Mouse (Mus musculus): ENCODE measurements around the gene Pdzd9. TPM values are rescaled to one million over a fixed set of nuclear protein-coding genes. Genes with fewer than 3 reads are reported as not detected.

The Pdzd9 gene
- polyA plus RNA-seq, 1 experiment from 2014 or later = 0.43 TPM

DNA sequence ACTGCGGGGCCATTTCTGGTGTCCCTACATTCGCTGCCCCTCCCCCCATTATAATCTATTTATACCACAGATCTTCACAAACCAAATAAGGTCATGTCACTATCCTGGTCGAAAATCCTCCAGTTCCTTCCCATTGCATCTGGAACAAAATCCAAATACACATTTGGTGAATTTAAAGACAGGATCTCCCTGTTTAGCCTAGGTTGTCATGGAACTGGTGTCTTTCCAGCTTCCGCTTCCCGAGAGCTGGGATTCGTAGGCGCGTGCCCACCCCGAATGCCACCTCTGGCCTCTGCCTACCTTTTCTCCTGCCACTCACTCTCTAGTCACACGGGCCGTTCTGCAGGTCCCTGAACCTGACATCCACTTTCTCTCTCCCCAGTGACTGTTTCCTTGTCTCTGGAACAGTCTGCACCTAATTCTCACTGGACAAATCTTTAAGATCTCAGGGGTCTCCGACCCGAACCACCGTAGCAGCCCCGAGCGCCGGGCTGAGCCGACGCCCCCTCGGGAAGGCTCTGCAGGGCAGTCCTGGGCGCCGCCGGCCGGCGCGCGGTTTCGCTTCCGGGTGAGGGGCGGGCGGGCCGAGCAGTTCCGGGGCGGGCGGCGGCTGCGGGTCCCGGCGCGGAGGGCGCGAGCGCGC is 7.0 kb upstream of the Pdzd9 start, which contains the start of gene Mosmo:
TSS of gene Mosmo (plus strand) at position 618 of the 643 bp plus-strand sequence.
- WGBS (ENCODE audit: insufficient replicate concordance) = under 1% methylated on average over 27 of the region's 44 CpGs
- Histone ChIP-seq H3K9ac (ENCODE audit: low read depth, low read length) (peak within 1 kb of the TSS; percentile 96), H3K27ac (ENCODE audit: low read depth, low read length) (peak within 1 kb of the TSS; percentile 75), H3K4me1 (ENCODE audit: control insufficient read depth, insufficient read depth, low read length) (peaks cover 31% of the 10 kb centered on the region), H3K4me2 (peak within 1 kb of the TSS; percentile 84), H3K27me3 (ENCODE audit: control insufficient read depth, insufficient read depth, low read length) (no peaks in the 10 kb centered on the region), H3K36me3 (ENCODE audit: control insufficient read depth, insufficient read depth, low read length) (no peaks in the 10 kb centered on the region), H3K4me3 (ENCODE audit: low read depth, low read length) (peak within 1 kb of the TSS; percentile 95), H3K9me3 (replicated peaks; ENCODE audit: control insufficient read depth, low read length) (no peaks in the 10 kb centered on the region)
- peak; percentile 91 for ATAC-seq (replicated peaks; ENCODE audit: insufficient number of reproducible peaks, low FRiP score, low TSS enrichment)

GRCm38 (mm10) chr7:120671271-120671670 is 1.1 kb upstream of the Pdzd9 start:
- no peaks in the 10 kb centered on the region for H3K27me3 ChIP-seq (ENCODE audit: control insufficient read depth, insufficient read depth, low read length)
- H3K9ac ChIP-seq (ENCODE audit: low read depth, low read length) = no peak overlapping the region
- ATAC-seq (replicated peaks; ENCODE audit: insufficient number of reproducible peaks, low FRiP score, low TSS enrichment) = no peak
- H3K27ac ChIP-seq (ENCODE audit: low read depth, low read length) = no peak overlapping the region
- peaks cover under 1% of the 10 kb centered on the region; the same call in 1 of the 2 replicates for H3K4me1 ChIP-seq (ENCODE audit: control insufficient read depth, insufficient read depth, low read length)
- WGBS (ENCODE audit: insufficient replicate concordance) = 58% methylated on average over 2 of the region's 2 CpGs
- H3K36me3 ChIP-seq (ENCODE audit: control insufficient read depth, insufficient read depth, low read length) = no peaks in the 10 kb centered on the region
- no peak overlapping the region for H3K4me3 ChIP-seq (ENCODE audit: low read depth, low read length)
- H3K9me3 ChIP-seq (replicated peaks; ENCODE audit: control insufficient read depth, low read length) = no peaks in the 10 kb centered on the region
- no peak overlapping the region for H3K4me2 ChIP-seq

GRCm38 (mm10) chr7:120662079-120662478 is 8.1 kb downstream of the Pdzd9 start:
- Histone ChIP-seq H3K27ac (ENCODE audit: low read depth, low read length) (no peak overlapping the region), H3K27me3 (ENCODE audit: control insufficient read depth, insufficient read depth, low read length) (no peaks in the 10 kb centered on the region), H3K4me1 (ENCODE audit: control insufficient read depth, insufficient read depth, low read length) (no peaks in the 10 kb centered on the region), H3K9me3 (replicated peaks; ENCODE audit: control insufficient read depth, low read length) (no peaks in the 10 kb centered on the region), H3K4me2 (no peak overlapping the region), H3K9ac (ENCODE audit: low read depth, low read length) (no peak overlapping the region), H3K36me3 (ENCODE audit: control insufficient read depth, insufficient read depth, low read length) (peaks cover 19% of the 10 kb centered on the region), H3K4me3 (ENCODE audit: low read depth, low read length) (no peak overlapping the region)
- no peak for ATAC-seq (replicated peaks; ENCODE audit: insufficient number of reproducible peaks, low FRiP score, low TSS enrichment)
- 91% methylated on average over 4 of the region's 4 CpGs for WGBS (ENCODE audit: insufficient replicate concordance)

DNA sequence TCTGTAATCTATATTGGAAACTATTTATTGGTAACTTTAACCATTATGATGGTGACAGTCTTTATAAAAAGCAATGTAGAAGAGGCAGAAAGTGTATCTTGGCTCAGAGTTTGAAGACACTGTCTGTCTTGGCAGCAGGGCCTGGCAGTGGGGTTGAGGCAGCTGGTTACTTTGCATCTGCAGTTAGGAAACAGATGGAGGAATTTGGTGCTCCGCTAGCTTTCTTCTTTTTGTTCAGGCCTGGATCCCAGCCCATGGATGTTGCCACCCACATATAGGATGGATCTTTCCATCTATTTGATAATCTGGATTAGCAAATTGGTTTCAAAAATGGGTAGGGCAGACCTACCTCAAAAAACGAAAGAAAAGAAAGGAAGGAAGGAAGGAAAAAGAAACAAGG is 22.3 kb downstream of the Pdzd9 start:
- Histone ChIP-seq H3K4me3 (ENCODE audit: low read depth, low read length) (no peak overlapping the region), H3K4me2 (no peak overlapping the region), H3K9me3 (replicated peaks; ENCODE audit: control insufficient read depth, low read length) (no peaks in the 10 kb centered on the region), H3K36me3 (ENCODE audit: control insufficient read depth, insufficient read depth, low read length) (peaks cover 39% of the 10 kb centered on the region), H3K27ac (ENCODE audit: low read depth, low read length) (no peak overlapping the region), H3K4me1 (ENCODE audit: control insufficient read depth, insufficient read depth, low read length) (no peaks in the 10 kb centered on the region), H3K9ac (ENCODE audit: low read depth, low read length) (no peak overlapping the region), H3K27me3 (ENCODE audit: control insufficient read depth, insufficient read depth, low read length) (no peaks in the 10 kb centered on the region)
- ATAC-seq (replicated peaks; ENCODE audit: insufficient number of reproducible peaks, low FRiP score, low TSS enrichment) = no peak
- 79% methylated on average over 2 of the region's 2 CpGs for WGBS (ENCODE audit: insufficient replicate concordance)

DNA sequence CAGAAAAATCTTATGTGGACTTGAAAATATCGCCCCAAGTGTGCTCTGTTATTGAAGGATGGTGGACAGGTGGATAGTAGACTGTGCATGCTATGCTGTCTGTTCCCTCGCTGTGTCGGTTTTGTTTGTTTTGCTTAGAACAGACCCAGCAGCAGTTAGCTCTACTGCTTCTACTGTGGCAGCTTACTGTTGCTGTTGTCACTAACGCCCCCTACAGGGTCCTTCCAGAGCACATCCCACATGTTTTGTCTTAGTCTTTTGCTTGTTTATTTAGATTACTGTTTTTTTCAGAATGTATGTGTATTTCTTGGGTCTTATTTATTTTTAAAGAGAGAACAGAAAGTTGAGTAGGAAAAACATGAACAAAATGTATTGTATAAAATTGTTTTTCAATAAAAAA is 26.9 kb downstream of the Pdzd9 start:
- Histone ChIP-seq H3K9ac (ENCODE audit: low read depth, low read length) (no peak overlapping the region), H3K9me3 (replicated peaks; ENCODE audit: control insufficient read depth, low read length) (no peaks in the 10 kb centered on the region), H3K4me1 (ENCODE audit: control insufficient read depth, insufficient read depth, low read length) (no peaks in the 10 kb centered on the region), H3K4me3 (ENCODE audit: low read depth, low read length) (no peak overlapping the region), H3K27me3 (ENCODE audit: control insufficient read depth, insufficient read depth, low read length) (no peaks in the 10 kb centered on the region), H3K4me2 (no peak overlapping the region), H3K27ac (ENCODE audit: low read depth, low read length) (no peak overlapping the region), H3K36me3 (ENCODE audit: control insufficient read depth, insufficient read depth, low read length) (peaks cover 31% of the 10 kb centered on the region)
- WGBS (ENCODE audit: insufficient replicate concordance) = 65% methylated on average over 4 of the region's 4 CpGs
- no peak for ATAC-seq (replicated peaks; ENCODE audit: insufficient number of reproducible peaks, low FRiP score, low TSS enrichment)

GRCm38 (mm10) chr7:120635821-120636220 is 34.3 kb downstream of the Pdzd9 start:
- peaks cover 7% of the 10 kb centered on the region for H3K36me3 ChIP-seq (ENCODE audit: control insufficient read depth, insufficient read depth, low read length)
- no peaks in the 10 kb centered on the region for H3K9me3 ChIP-seq (replicated peaks; ENCODE audit: control insufficient read depth, low read length)
- peak overlapping the region; percentile 93 for H3K27ac ChIP-seq (ENCODE audit: low read depth, low read length)
- no peak for ATAC-seq (replicated peaks; ENCODE audit: insufficient number of reproducible peaks, low FRiP score, low TSS enrichment)
- 3% methylated on average over 11 of the region's 11 CpGs for WGBS (ENCODE audit: insufficient replicate concordance)
- peak overlapping the region; percentile 88 for H3K4me3 ChIP-seq (ENCODE audit: low read depth, low read length)
- peak overlapping the region; percentile 81 for H3K4me2 ChIP-seq
- no peaks in the 10 kb centered on the region for H3K27me3 ChIP-seq (ENCODE audit: control insufficient read depth, insufficient read depth, low read length)
- peak overlapping the region; percentile 97 for H3K9ac ChIP-seq (ENCODE audit: low read depth, low read length)
- H3K4me1 ChIP-seq (ENCODE audit: control insufficient read depth, insufficient read depth, low read length) = 0 out of 2 replicates have a peak, but pooled peaks cover 6% of the 10 kb centered on the region

GRCm38 (mm10) chr7:120635362-120635781 is 34.8 kb downstream of the Pdzd9 start:
- Histone ChIP-seq H3K9ac (ENCODE audit: low read depth, low read length) (peak overlapping the region; percentile 97), H3K4me2 (peak overlapping the region; percentile 81), H3K9me3 (replicated peaks; ENCODE audit: control insufficient read depth, low read length) (no peaks in the 10 kb centered on the region), H3K4me1 (ENCODE audit: control insufficient read depth, insufficient read depth, low read length) (0 out of 2 replicates have a peak, but pooled peaks cover 6% of the 10 kb centered on the region), H3K36me3 (ENCODE audit: control insufficient read depth, insufficient read depth, low read length) (peaks cover 6% of the 10 kb centered on the region), H3K4me3 (ENCODE audit: low read depth, low read length) (peak overlapping the region; percentile 88), H3K27ac (ENCODE audit: low read depth, low read length) (peak overlapping the region; percentile 93), H3K27me3 (ENCODE audit: control insufficient read depth, insufficient read depth, low read length) (no peaks in the 10 kb centered on the region)
- peak; percentile 62 for ATAC-seq (replicated peaks; ENCODE audit: insufficient number of reproducible peaks, low FRiP score, low TSS enrichment)
- under 1% methylated on average over 32 of the region's 32 CpGs for WGBS (ENCODE audit: insufficient replicate concordance)

- H3K4me2 ChIP-seq = peak within 1 kb of the TSS; percentile 81
These were observed 35.3 kb downstream of the Pdzd9 start, which contains the start of gene Uqcrc2 for GRCm38 (mm10) chr7:120634711-120635361. TSS of gene Uqcrc2 (plus strand) at chr7:120635176.

More at GRCm38 (mm10) chr7:120634711-120635361, 35.3 kb downstream of the Pdzd9 start, which contains the start of gene Uqcrc2:
- Histone ChIP-seq H3K4me3 (ENCODE audit: low read depth, low read length) (peak within 1 kb of the TSS; percentile 88), H3K9ac (ENCODE audit: low read depth, low read length) (peak within 1 kb of the TSS; percentile 97), H3K27me3 (ENCODE audit: control insufficient read depth, insufficient read depth, low read length) (no peaks in the 10 kb centered on the region), H3K9me3 (replicated peaks; ENCODE audit: control insufficient read depth, low read length) (no peaks in the 10 kb centered on the region), H3K27ac (ENCODE audit: low read depth, low read length) (peak within 1 kb of the TSS; percentile 93), H3K4me1 (ENCODE audit: control insufficient read depth, insufficient read depth, low read length) (0 out of 2 replicates have a peak, but pooled peaks cover 6% of the 10 kb centered on the region), H3K36me3 (ENCODE audit: control insufficient read depth, insufficient read depth, low read length) (peaks cover 4% of the 10 kb centered on the region)
- under 1% methylated on average over 45 of the region's 45 CpGs for WGBS (ENCODE audit: insufficient replicate concordance)
- ATAC-seq (replicated peaks; ENCODE audit: insufficient number of reproducible peaks, low FRiP score, low TSS enrichment) = peak; percentile 99

Measured in heart, embryonic 11.5 days (tissue).